Mouse (Mus musculus): Measurements from ENCODE around the gene Limch1. TPM values are rescaled to one million over a fixed set of nuclear protein-coding genes. Genes with fewer than 3 reads are reported as not detected.

Gene Limch1
- polyA plus RNA-seq, 1 experiment from 2014 or later, result 22.2 TPM

DNA sequence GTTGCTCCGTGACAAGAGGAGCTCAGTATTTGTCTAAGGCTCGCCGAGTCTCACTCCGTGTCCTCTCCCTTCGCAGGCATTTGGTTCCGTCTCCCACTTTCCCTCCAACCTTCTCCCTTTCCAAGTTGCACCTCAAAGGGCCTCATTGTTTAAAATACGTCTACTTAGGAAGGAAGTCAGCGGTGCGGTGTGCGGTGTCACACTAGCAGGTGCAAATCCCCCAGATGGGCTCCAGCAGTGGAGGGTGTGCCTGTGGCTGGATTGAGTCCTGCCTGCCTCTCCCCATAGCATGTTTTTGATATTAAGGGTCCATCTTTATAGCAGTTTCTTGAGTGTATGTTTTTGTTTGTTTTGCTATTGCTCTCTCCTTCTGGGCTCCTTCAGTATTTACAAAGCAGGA is 56.6 kb downstream of the Limch1 start:
- H3K27ac ChIP-seq (ENCODE audit: low read length), result no peak overlapping the region
- ATAC-seq (replicated peaks; ENCODE audit: extremely low read depth, insufficient read depth, low FRiP score), result no peak
- peaks cover 14% of the 10 kb centered on the region for H3K4me1 ChIP-seq (ENCODE audit: control insufficient read depth, insufficient read depth, low read length)
- no peaks in the 10 kb centered on the region for H3K9me3 ChIP-seq (replicated peaks; ENCODE audit: control insufficient read depth, low read length)
- no peak overlapping the region for H3K4me2 ChIP-seq (ENCODE audit: low read depth, low read length)
- no peak overlapping the region for H3K4me3 ChIP-seq (ENCODE audit: low read length)
- 54% methylated on average over 10 of the region's 10 CpGs for whole genome bisulfite sequencing
- no peaks in the 10 kb centered on the region for H3K27me3 ChIP-seq (ENCODE audit: control insufficient read depth, insufficient read depth, low read length)
- no peak overlapping the region for H3K9ac ChIP-seq (ENCODE audit: low read length)
- no peaks in the 10 kb centered on the region for H3K36me3 ChIP-seq (ENCODE audit: control insufficient read depth, insufficient read depth)

DNA sequence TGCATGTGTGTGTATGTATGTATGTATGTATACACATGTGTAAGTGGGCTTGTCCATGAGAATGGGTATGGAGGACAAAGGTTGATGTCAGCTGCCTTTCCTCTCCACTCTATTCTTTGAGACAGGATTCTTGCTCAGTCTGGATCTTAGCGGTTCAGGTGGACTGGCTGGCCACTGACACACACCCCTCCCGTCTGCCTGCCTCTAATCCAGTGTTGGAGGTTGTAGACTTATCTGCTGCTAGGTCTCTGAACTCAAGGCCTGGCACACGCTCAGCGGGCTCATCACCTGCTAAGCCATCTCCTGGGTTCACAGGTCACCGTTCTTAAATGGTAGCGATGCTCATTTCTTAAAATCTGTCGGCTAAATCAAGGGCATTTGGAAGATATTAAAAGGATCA is 60.7 kb downstream of the Limch1 start:
- no peak for ATAC-seq (replicated peaks; ENCODE audit: extremely low read depth, insufficient read depth, low FRiP score)

DNA sequence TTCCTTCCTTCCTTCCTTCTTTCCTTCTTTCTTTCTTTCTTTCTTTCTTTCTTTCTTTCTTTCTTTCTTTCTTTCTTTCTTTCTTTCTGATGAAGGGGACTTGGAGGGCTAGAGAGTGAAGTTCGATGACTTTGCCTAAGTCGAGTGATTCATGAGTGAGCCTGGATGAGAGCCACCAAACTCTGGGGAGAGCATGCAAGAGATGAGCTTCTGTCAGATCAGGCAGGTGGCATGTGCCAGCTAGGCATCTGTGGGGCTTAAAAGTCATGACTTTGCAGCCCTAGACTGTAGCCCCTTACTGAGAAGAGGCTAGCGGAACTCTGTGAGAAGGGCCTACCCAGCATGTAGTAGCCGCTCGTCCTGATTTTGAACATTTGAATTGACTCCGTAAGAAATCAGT is 62.1 kb downstream of the Limch1 start:
- Histone ChIP-seq H3K36me3 (ENCODE audit: control insufficient read depth, insufficient read depth) (no peaks in the 10 kb centered on the region), H3K27ac (ENCODE audit: low read length) (no peak overlapping the region), H3K9me3 (replicated peaks; ENCODE audit: control insufficient read depth, low read length) (no peaks in the 10 kb centered on the region), H3K9ac (ENCODE audit: low read length) (no peak overlapping the region), H3K4me1 (ENCODE audit: control insufficient read depth, insufficient read depth, low read length) (no peaks in the 10 kb centered on the region; the same call in 1 of the 2 replicates), H3K4me3 (ENCODE audit: low read length) (no peak overlapping the region), H3K27me3 (ENCODE audit: control insufficient read depth, insufficient read depth, low read length) (no peaks in the 10 kb centered on the region), H3K4me2 (ENCODE audit: low read depth, low read length) (no peak overlapping the region)
- WGBS, result 87% methylated on average over 6 of the region's 6 CpGs
- ATAC-seq (replicated peaks; ENCODE audit: extremely low read depth, insufficient read depth, low FRiP score), result no peak

More for the DNA sequence above, 60.7 kb downstream of the Limch1 start:
- no peaks in the 10 kb centered on the region for H3K9me3 ChIP-seq (replicated peaks; ENCODE audit: control insufficient read depth, low read length)
- no peaks in the 10 kb centered on the region; the same call in 1 of the 2 replicates for H3K4me1 ChIP-seq (ENCODE audit: control insufficient read depth, insufficient read depth, low read length)
- no peak overlapping the region for H3K9ac ChIP-seq (ENCODE audit: low read length)
- H3K27me3 ChIP-seq (ENCODE audit: control insufficient read depth, insufficient read depth, low read length), result no peaks in the 10 kb centered on the region
- 81% methylated on average over 7 of the region's 7 CpGs for WGBS
- no peak overlapping the region for H3K27ac ChIP-seq (ENCODE audit: low read length)
- no peak overlapping the region for H3K4me2 ChIP-seq (ENCODE audit: low read depth, low read length)
- no peaks in the 10 kb centered on the region for H3K36me3 ChIP-seq (ENCODE audit: control insufficient read depth, insufficient read depth)
- no peak overlapping the region for H3K4me3 ChIP-seq (ENCODE audit: low read length)

DNA sequence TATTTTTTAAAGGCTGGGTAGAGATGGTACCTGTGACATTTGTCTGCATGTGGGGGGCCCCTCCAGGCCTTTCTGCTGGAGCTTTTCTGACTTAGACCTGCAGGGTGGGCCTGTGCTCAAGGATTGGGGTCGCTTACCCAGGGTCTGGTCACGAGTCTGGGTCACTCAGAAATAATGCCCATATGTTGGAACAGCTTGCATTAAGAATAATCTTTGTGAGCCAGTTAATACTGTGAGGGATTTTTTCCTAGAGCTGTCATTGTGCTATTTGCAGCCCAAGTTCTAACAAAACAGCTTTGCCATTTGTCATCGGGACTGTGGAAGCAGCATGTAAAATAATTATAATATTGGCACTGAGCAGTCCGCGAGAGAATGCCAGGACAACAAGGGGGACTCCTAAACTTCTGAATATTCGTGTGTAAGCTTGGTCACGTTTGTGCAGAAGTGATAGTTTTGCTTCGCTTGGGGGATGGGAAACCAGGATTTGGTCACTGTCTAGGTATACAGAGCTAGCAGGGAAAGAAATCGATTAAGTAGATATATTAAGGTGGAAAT is 63.5 kb downstream of the Limch1 start:
- H3K27me3 ChIP-seq (ENCODE audit: control insufficient read depth, insufficient read depth, low read length), result no peaks in the 10 kb centered on the region
- H3K9me3 ChIP-seq (replicated peaks; ENCODE audit: control insufficient read depth, low read length), result no peaks in the 10 kb centered on the region
- WGBS, result 76% methylated on average over 9 of the region's 9 CpGs
- no peaks in the 10 kb centered on the region for H3K36me3 ChIP-seq (ENCODE audit: control insufficient read depth, insufficient read depth)
- no peak for ATAC-seq (replicated peaks; ENCODE audit: extremely low read depth, insufficient read depth, low FRiP score)
- H3K9ac ChIP-seq (ENCODE audit: low read length), result no peak overlapping the region
- no peak overlapping the region for H3K4me3 ChIP-seq (ENCODE audit: low read length)
- H3K27ac ChIP-seq (ENCODE audit: low read length), result no peak overlapping the region
- no peak overlapping the region for H3K4me2 ChIP-seq (ENCODE audit: low read depth, low read length)
- no peaks in the 10 kb centered on the region for H3K4me1 ChIP-seq (ENCODE audit: control insufficient read depth, insufficient read depth, low read length)

DNA sequence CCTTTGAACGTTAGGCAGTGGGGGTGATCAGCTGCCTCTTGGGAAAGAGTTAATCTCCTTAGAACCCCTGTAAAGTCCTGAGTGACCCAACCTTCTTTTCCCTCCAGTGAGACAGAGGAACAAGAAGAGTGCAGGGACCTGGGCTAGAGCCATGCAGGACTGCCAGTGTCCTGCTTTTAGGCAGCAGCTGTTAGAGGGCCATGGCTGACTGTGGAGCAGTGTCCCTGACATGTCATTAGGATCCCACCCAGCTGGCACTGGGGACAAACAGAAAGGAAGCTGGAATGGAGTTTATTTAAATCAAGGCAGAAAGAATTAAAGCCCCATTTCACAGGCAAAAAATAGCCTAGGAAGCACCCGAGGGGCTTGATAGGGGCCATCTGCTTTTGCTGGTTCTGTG is 64.8 kb downstream of the Limch1 start:
- 56% methylated on average over 2 of the region's 2 CpGs for WGBS
- no peak for ATAC-seq (replicated peaks; ENCODE audit: extremely low read depth, insufficient read depth, low FRiP score)
- Histone ChIP-seq H3K36me3 (ENCODE audit: control insufficient read depth, insufficient read depth) (no peaks in the 10 kb centered on the region), H3K9me3 (replicated peaks; ENCODE audit: control insufficient read depth, low read length) (no peaks in the 10 kb centered on the region), H3K4me3 (ENCODE audit: low read length) (no peak overlapping the region), H3K4me2 (ENCODE audit: low read depth, low read length) (no peak overlapping the region), H3K4me1 (ENCODE audit: control insufficient read depth, insufficient read depth, low read length) (no peaks in the 10 kb centered on the region), H3K9ac (ENCODE audit: low read length) (no peak overlapping the region), H3K27ac (ENCODE audit: low read length) (no peak overlapping the region), H3K27me3 (ENCODE audit: control insufficient read depth, insufficient read depth, low read length) (no peaks in the 10 kb centered on the region)

DNA sequence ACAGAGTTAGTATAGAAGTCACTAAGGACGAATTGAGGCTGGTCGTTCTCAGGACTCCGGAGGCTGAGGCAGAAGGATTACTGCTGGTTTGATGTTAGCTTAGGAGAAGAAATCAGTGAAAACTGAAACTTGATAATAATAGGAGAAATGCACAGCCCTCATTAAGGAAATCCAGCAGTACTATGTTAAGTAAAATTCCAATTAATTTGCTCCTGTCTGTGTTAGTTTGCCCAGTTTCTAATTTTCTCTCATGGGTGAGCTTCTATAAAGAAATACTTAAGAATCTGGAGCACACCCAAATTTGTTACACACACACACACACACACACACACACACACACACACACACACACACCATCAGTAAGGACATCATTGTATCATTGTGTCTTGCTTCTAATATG is 69.0 kb downstream of the Limch1 start:
- no peak for ATAC-seq (replicated peaks; ENCODE audit: extremely low read depth, insufficient read depth, low FRiP score)
- no peak overlapping the region for H3K4me2 ChIP-seq (ENCODE audit: low read depth, low read length)
- H3K36me3 ChIP-seq (ENCODE audit: control insufficient read depth, insufficient read depth), result no peaks in the 10 kb centered on the region
- H3K27me3 ChIP-seq (ENCODE audit: control insufficient read depth, insufficient read depth, low read length), result no peaks in the 10 kb centered on the region
- no peaks in the 10 kb centered on the region for H3K4me1 ChIP-seq (ENCODE audit: control insufficient read depth, insufficient read depth, low read length)
- no peak overlapping the region for H3K9ac ChIP-seq (ENCODE audit: low read length)
- no peak overlapping the region for H3K27ac ChIP-seq (ENCODE audit: low read length)
- 82% methylated on average over 3 of the region's 3 CpGs for WGBS
- no peaks in the 10 kb centered on the region for H3K9me3 ChIP-seq (replicated peaks; ENCODE audit: control insufficient read depth, low read length)
- no peak overlapping the region for H3K4me3 ChIP-seq (ENCODE audit: low read length)

DNA sequence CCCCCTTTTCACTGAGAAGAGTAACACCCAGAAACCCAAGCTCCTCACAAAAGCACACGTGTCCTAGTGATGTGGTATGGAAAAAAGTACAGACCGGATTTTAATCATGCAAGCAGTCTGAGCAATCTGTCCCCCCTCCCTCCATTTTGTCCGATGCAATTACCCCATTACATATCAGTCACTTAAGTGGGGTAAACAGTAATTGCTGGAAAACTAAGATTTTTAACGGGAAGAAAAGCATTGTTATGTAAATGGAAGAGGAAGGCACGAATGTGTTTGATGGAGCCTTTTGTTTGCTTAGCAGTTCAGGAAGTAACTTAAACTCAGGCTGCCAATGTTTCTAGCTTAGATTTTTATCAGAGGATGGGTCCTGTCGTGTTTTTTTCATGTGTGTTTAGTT is 70.2 kb downstream of the Limch1 start:
- no peaks in the 10 kb centered on the region for H3K4me1 ChIP-seq (ENCODE audit: control insufficient read depth, insufficient read depth, low read length)
- no peak overlapping the region for H3K4me2 ChIP-seq (ENCODE audit: low read depth, low read length)
- H3K27me3 ChIP-seq (ENCODE audit: control insufficient read depth, insufficient read depth, low read length), result no peaks in the 10 kb centered on the region
- no peak overlapping the region for H3K27ac ChIP-seq (ENCODE audit: low read length)
- H3K9ac ChIP-seq (ENCODE audit: low read length), result no peak overlapping the region
- no peaks in the 10 kb centered on the region for H3K36me3 ChIP-seq (ENCODE audit: control insufficient read depth, insufficient read depth)
- no peak for ATAC-seq (replicated peaks; ENCODE audit: extremely low read depth, insufficient read depth, low FRiP score)
- H3K9me3 ChIP-seq (replicated peaks; ENCODE audit: control insufficient read depth, low read length), result no peaks in the 10 kb centered on the region
- WGBS, result 43% methylated on average over 6 of the region's 6 CpGs
- no peak overlapping the region for H3K4me3 ChIP-seq (ENCODE audit: low read length)

DNA sequence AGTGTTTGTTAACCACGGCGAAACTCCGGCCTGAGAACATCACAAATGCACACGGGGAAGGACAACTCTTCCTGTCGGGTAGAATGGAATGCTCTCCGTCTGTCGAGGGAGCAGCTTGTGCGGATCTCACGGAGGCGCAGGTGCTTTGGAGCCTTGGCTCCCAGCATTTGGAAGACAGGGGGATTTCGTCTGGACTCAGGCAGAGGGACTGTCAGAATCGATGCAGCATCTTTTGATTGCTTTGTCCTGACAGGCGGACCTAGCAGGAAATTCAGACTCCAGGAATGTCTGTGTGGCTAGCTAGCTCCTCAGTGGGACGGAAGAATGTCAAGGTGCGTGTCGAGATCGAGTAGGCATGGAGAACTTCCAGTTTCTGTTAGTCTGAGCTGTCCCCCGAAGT is 71.1 kb downstream of the Limch1 start:
- no peaks in the 10 kb centered on the region for H3K9me3 ChIP-seq (replicated peaks; ENCODE audit: control insufficient read depth, low read length)
- H3K4me2 ChIP-seq (ENCODE audit: low read depth, low read length), result no peak overlapping the region
- 65% methylated on average over 18 of the region's 18 CpGs for WGBS
- no peaks in the 10 kb centered on the region for H3K36me3 ChIP-seq (ENCODE audit: control insufficient read depth, insufficient read depth)
- ATAC-seq (replicated peaks; ENCODE audit: extremely low read depth, insufficient read depth, low FRiP score), result no peak
- H3K27ac ChIP-seq (ENCODE audit: low read length), result no peak overlapping the region
- no peak overlapping the region for H3K4me3 ChIP-seq (ENCODE audit: low read length)
- H3K27me3 ChIP-seq (ENCODE audit: control insufficient read depth, insufficient read depth, low read length), result no peaks in the 10 kb centered on the region
- no peaks in the 10 kb centered on the region for H3K4me1 ChIP-seq (ENCODE audit: control insufficient read depth, insufficient read depth, low read length)
- no peak overlapping the region for H3K9ac ChIP-seq (ENCODE audit: low read length)

DNA sequence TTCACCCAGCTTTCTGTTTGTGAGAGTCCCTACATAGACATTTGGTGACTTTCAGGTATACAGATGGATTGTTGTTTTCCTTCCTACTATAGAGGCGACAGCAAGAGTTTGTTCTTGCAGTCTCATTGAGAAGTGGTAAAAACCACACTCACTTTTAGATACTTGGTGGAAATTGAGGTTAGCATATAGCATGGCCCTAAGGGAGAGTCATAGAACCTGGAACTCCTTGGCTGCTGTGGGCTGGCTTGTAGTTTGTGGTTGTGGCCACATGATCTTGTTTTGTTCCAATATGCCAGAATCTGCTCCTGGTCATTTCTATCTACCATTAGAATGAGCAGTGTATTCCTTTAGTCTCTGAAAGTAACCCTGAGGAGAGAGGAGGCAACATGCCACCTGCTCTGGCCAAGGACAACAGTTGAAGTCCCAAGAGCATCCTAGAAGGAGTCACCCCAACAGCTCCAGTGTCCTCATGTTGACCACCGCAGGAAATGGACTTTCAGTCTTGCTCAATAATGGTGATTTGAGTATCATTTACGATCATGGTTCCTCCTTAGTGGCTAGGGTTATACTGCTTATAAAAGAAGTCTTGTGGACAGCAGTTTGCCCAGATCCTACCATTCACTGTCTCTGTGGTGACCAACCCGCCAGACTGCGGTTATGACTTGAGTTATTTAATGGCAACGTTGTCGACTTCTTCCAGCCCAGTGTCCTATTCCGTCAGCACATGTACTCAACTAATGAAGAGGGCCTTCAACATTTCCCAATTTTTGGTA is 71.7 kb downstream of the Limch1 start:
- H3K27ac ChIP-seq (ENCODE audit: low read length), result no peak overlapping the region
- ATAC-seq (replicated peaks; ENCODE audit: extremely low read depth, insufficient read depth, low FRiP score), result no peak
- no peak overlapping the region for H3K4me3 ChIP-seq (ENCODE audit: low read length)
- H3K9me3 ChIP-seq (replicated peaks; ENCODE audit: control insufficient read depth, low read length), result no peaks in the 10 kb centered on the region
- WGBS, result 91% methylated on average over 8 of the region's 8 CpGs
- no peaks in the 10 kb centered on the region for H3K36me3 ChIP-seq (ENCODE audit: control insufficient read depth, insufficient read depth)
- no peak overlapping the region for H3K9ac ChIP-seq (ENCODE audit: low read length)
- H3K4me1 ChIP-seq (ENCODE audit: control insufficient read depth, insufficient read depth, low read length), result no peaks in the 10 kb centered on the region
- H3K4me2 ChIP-seq (ENCODE audit: low read depth, low read length), result no peak overlapping the region
- H3K27me3 ChIP-seq (ENCODE audit: control insufficient read depth, insufficient read depth, low read length), result no peaks in the 10 kb centered on the region

Measured in heart, embryonic 16.5 days (tissue).